Mouse (Mus musculus) limb, embryonic 11.5 days (tissue): Measurements from ENCODE around the gene Got1. TPM values are rescaled to one million over a fixed set of nuclear protein-coding genes. Genes with fewer than 3 reads are reported as not detected.

Source experiments
- ATAC-seq: fragments of 200-750 bp; cut with Nextera tagmentation; 2 replicates; pipeline ENCODE4 v1.8.0; 2017; ENCODE audit warnings: low read depth; ENCODE audit not compliant: insufficient number of reproducible peaks, low FRiP score, low TSS enrichment
- DNase-seq: peaks from one replicate; pipeline ENCODE4 v3.0.0-alpha.2; 2015; ENCODE audit warnings: low spot score
- H3K27ac ChIP-seq: fragments of 300-500 bp; sonication (generic); replicated peaks from 2 replicates; pipeline ENCODE4 v1.5.1; 2014; ENCODE audit warnings: low read depth, mild to moderate bottlenecking, low read length
- H3K27me3 ChIP-seq: fragments of 300-500 bp; sonication (generic); 2 replicates; pipeline ENCODE4 v1.6.1; 2014; ENCODE audit warnings: mild to moderate bottlenecking, low read length, mixed read lengths; ENCODE audit not compliant: control insufficient read depth, insufficient read depth
- H3K36me3 ChIP-seq: fragments of 300-500 bp; sonication (generic); 2 replicates; pipeline ENCODE4 v1.6.1; 2014; ENCODE audit warnings: mild to moderate bottlenecking, low read length, moderate library complexity, mixed read lengths; ENCODE audit not compliant: control insufficient read depth, insufficient read depth
- H3K4me1 ChIP-seq: fragments of 300-500 bp; sonication (generic); 2 replicates; pipeline ENCODE4 v1.6.1; 2014; ENCODE audit warnings: low read length, mixed read lengths; ENCODE audit not compliant: control insufficient read depth, insufficient read depth
- H3K4me2 ChIP-seq: fragments of 300-500 bp; sonication (generic); 2 replicates; pipeline ENCODE4 v1.6.1; 2014; ENCODE audit warnings: low read depth, mild to moderate bottlenecking, moderate library complexity; ENCODE audit not compliant: severe bottlenecking
- H3K4me3 ChIP-seq: fragments of 300-500 bp; sonication (generic); 2 replicates; pipeline ENCODE4 v1.5.1; 2014; ENCODE audit warnings: low read depth, low read length
- H3K9ac ChIP-seq: fragments of 300-500 bp; sonication (generic); 2 replicates; pipeline ENCODE4 v1.6.1; 2014; ENCODE audit warnings: mild to moderate bottlenecking, low read length
- H3K9me3 ChIP-seq: fragments of 300-500 bp; sonication (generic); 2 replicates; pipeline ENCODE4 v1.6.1; 2016; ENCODE audit warnings: low read length; ENCODE audit not compliant: control insufficient read depth
- WGBS: fragments of 180-500 bp; shearing (Covaris S2); extraction: QIAGEN DNeasy Blood & Tissue Kit; methylation state at CpG from one replicate; pipeline ENCODE4 v1.1.7; 2014; 5-methylcytosine and 5-hydroxymethylcytosine counted together
- polyA plus RNA-seq: library from polyadenylated mRNA; unstranded; fragments of >200 nt; fragmentation: Nextera tagmentation; extraction: Ambion mirVana; gene quantifications from 2 replicates; pipeline ENCODE4 v1.2.1, GENCODE M21; 2014

Got1 gene
- polyA plus RNA-seq, 1 experiment from 2014 or later = 41.0 TPM

GRCm38 (mm10) chr19:43487429-43487828 lies 37.0 kb downstream of the Got1 start:
- H3K27me3 ChIP-seq = no peaks in the 10 kb centered on the region
- ATAC-seq (no peak), DNase-seq (peak; percentile 49)
- no peak overlapping the region for H3K4me3 ChIP-seq
- no peaks in the 10 kb centered on the region for H3K36me3 ChIP-seq
- 35% methylated on average over 3 of the region's 3 CpGs for WGBS
- no peak overlapping the region for H3K9ac ChIP-seq
- no peak overlapping the region for H3K27ac ChIP-seq
- H3K4me1 ChIP-seq = no peaks in the 10 kb centered on the region
- no peaks in the 10 kb centered on the region for H3K9me3 ChIP-seq
- H3K4me2 ChIP-seq = no peak overlapping the region

- Histone ChIP-seq H3K4me3 (no peak overlapping the region), H3K4me1 (no peaks in the 10 kb centered on the region), H3K36me3 (no peaks in the 10 kb centered on the region), H3K4me2 (no peak overlapping the region), H3K27ac (no peak overlapping the region), H3K9me3 (no peaks in the 10 kb centered on the region), H3K9ac (no peak overlapping the region), H3K27me3 (no peaks in the 10 kb centered on the region)
- DNase-seq (no peak), ATAC-seq (no peak)
- WGBS = 58% methylated on average over 9 of the region's 9 CpGs
These were observed 43.9 kb downstream of the Got1 start for GRCm38 (mm10) chr19:43480512-43480911.

DNA sequence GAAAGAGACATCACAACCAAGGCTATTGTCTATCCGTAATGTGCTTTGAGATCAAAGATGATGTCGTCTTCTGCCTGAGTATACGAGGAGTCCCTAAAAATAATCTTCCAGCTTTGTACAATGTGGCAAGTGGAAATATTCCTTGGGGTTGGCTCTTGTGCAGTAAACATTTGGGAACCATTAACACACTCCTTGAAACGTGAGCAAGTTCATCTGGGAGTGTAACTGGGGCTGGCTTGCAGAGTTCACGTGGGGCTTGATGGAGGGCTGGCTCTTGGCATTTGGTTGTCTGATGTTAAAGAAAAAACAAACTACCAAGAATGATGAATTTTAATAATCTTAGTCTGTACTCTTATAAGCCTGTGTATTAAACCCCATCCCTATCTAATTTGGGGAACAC lies 45.0 kb downstream of the Got1 start:
- DNase-seq (no peak), ATAC-seq (no peak)
- no peak overlapping the region for H3K4me2 ChIP-seq
- no peaks in the 10 kb centered on the region for H3K27me3 ChIP-seq
- no peaks in the 10 kb centered on the region for H3K9me3 ChIP-seq
- no peak overlapping the region for H3K27ac ChIP-seq
- H3K4me1 ChIP-seq = no peaks in the 10 kb centered on the region
- H3K4me3 ChIP-seq = no peak overlapping the region
- 71% methylated on average over 5 of the region's 5 CpGs for WGBS
- no peak overlapping the region for H3K9ac ChIP-seq
- H3K36me3 ChIP-seq = no peaks in the 10 kb centered on the region

DNA sequence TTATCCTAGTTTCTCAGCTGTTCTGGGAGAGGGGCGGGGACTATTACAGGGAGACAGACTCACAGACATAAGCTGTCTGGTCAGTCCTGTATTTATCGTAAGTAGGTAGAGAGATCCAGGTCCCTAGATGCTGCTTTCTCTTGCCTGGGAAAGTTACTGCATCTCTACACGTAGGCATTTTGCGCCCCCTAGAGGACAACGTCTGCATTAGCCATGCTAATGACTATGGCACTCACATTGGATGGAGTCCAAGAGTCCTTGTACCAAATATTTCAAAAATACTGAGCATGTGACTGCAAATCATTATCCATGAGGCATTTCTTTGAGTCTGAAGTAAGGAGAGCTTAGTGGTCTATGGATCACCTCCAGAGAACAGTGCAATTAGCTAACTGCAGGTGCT lies 45.5 kb downstream of the Got1 start:
- Histone ChIP-seq H3K36me3 (no peaks in the 10 kb centered on the region), H3K4me2 (no peak overlapping the region), H3K9ac (no peak overlapping the region), H3K27ac (no peak overlapping the region), H3K4me1 (no peaks in the 10 kb centered on the region), H3K9me3 (no peaks in the 10 kb centered on the region), H3K4me3 (no peak overlapping the region), H3K27me3 (no peaks in the 10 kb centered on the region)
- ATAC-seq (no peak), DNase-seq (peak; percentile 81)
- WGBS = 25% methylated on average over 5 of the region's 5 CpGs

DNA sequence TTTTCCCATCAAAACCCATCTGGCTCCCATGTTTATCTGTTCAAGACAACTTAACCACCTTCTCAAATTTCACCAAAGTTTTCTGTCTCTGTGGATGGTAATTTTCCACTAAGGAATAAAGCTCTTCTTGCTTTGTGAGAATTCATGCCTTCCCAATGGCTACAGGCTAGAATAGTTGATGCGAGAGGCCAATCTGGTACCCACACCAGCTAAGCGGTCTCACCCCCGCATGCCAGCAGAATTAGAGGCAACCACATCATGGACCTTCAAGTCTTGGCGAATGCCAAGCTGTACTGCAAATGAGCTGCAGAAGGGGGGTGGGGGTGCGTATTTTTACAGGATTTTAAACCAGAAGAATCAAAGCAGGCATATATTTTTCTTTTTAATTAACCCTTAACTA lies 47.0 kb downstream of the Got1 start:
- Histone ChIP-seq H3K4me1 (no peaks in the 10 kb centered on the region), H3K9ac (no peak overlapping the region), H3K9me3 (no peaks in the 10 kb centered on the region), H3K4me2 (no peak overlapping the region), H3K4me3 (no peak overlapping the region), H3K36me3 (no peaks in the 10 kb centered on the region), H3K27ac (no peak overlapping the region), H3K27me3 (no peaks in the 10 kb centered on the region)
- WGBS = 87% methylated on average over 5 of the region's 5 CpGs
- no peak for ATAC-seq
- no peak for DNase-seq

DNA sequence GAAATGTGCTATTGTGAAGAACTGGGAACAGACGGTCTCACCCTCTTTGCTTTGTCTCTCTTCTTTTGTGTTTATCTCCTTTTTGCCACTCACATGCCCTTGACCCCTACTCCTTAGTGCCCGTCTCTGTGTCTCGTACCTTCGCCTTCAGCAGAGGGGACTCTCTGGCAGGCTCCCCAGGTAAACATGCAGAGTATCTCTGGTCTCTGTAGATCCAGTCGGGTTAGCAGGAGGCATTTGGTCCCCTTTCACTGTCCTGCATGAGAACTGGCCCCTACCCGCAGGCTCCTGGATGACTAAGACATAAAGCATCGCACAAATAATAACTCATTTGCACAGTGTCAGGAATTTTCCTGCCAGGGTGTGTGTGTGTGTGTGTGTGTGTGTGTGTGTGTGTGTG lies 48.3 kb downstream of the Got1 start:
- 82% methylated on average over 7 of the region's 7 CpGs for WGBS
- Histone ChIP-seq H3K27me3 (no peaks in the 10 kb centered on the region), H3K9me3 (no peaks in the 10 kb centered on the region), H3K4me1 (no peaks in the 10 kb centered on the region), H3K4me2 (no peak overlapping the region), H3K36me3 (no peaks in the 10 kb centered on the region), H3K27ac (no peak overlapping the region), H3K4me3 (no peak overlapping the region), H3K9ac (no peak overlapping the region)
- DNase-seq (no peak), ATAC-seq (no peak)

- Histone ChIP-seq H3K9me3 (no peaks in the 10 kb centered on the region), H3K27me3 (no peaks in the 10 kb centered on the region), H3K4me2 (no peak overlapping the region), H3K27ac (no peak overlapping the region), H3K9ac (no peak overlapping the region), H3K4me1 (no peaks in the 10 kb centered on the region), H3K4me3 (no peak overlapping the region), H3K36me3 (no peaks in the 10 kb centered on the region)
- no peak for ATAC-seq
- WGBS = 61% methylated on average over 2 of the region's 2 CpGs
- DNase-seq = no peak
These were observed 48.8 kb downstream of the Got1 start for GRCm38 (mm10) chr19:43475642-43476041.

GRCm38 (mm10) chr19:43472781-43473180 lies 51.6 kb downstream of the Got1 start:
- H3K4me2 ChIP-seq = no peak overlapping the region
- H3K9ac ChIP-seq = no peak overlapping the region
- ATAC-seq (no peak), DNase-seq (no peak)
- no peaks in the 10 kb centered on the region for H3K4me1 ChIP-seq
- H3K9me3 ChIP-seq = no peaks in the 10 kb centered on the region
- no peak overlapping the region for H3K27ac ChIP-seq
- H3K4me3 ChIP-seq = no peak overlapping the region
- H3K36me3 ChIP-seq = no peaks in the 10 kb centered on the region
- WGBS = 93% methylated on average over 7 of the region's 7 CpGs
- H3K27me3 ChIP-seq = no peaks in the 10 kb centered on the region

DNA sequence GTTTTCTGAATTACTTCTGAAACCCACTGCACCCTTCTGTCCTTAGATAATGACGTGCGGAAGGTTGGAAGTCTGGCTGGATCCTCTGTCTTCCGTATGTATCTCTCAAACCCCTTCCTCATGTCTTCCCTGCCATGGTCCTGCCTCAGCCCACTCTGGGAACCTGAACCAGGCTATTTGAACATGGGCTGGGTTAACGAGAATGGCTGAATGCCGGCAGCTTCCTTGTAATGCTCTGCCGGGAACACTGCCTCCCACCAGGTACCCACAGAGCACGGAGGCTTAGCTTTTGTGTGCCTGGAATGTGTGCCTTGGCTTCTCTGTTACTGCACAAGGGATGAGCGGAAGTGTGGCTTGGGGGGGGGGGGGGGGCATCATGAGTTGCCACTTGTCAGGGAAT lies 52.1 kb downstream of the Got1 start:
- no peak for ATAC-seq

More for the DNA sequence above, 52.1 kb downstream of the Got1 start:
- 83% methylated on average over 8 of the region's 8 CpGs for WGBS
- Histone ChIP-seq H3K27ac (no peak overlapping the region), H3K4me1 (no peaks in the 10 kb centered on the region), H3K4me3 (no peak overlapping the region), H3K27me3 (no peaks in the 10 kb centered on the region), H3K36me3 (no peaks in the 10 kb centered on the region), H3K4me2 (no peak overlapping the region), H3K9ac (no peak overlapping the region), H3K9me3 (no peaks in the 10 kb centered on the region)
- no peak for DNase-seq
